Mouse (Mus musculus): ENCODE results near the gene Rhobtb3.

DNA sequence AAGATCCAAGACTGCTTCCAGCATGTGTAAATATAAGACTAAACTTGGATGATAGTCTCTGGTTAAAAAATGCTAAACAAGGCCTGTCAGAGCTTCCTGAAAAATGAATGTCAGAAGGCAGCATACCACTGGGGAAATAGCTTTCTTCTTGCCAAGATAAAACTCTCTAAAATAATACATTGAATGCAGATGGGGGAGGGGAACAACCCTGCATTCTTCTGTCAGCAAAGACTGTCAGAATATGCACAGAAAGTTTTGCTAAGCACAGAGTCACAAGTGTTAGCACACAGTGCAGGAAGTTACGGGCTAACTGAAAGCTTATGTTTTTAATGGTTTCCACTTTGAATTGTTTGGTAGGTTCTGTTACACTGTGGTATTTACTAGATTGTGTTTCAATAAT is 6.6 kb upstream of the Rhobtb3 start:
- TF ChIP-seq CTCF (IDR thresholded peaks at IDR 0.05; ENCODE audit: control insufficient read depth, insufficient read depth, low read length), result no peak
- no peak for TF ChIP-seq POLR2A (IDR thresholded peaks at IDR 0.05; ENCODE audit: borderline replicate concordance, control insufficient read depth, low read depth, low read length)
